Mouse (Mus musculus) liver, adult 2 months (tissue): ENCODE measurements around the gene Spcs2.

Experiments used
- CTCF ChIP-seq: fragments of 200-500 bp; IDR thresholded peaks from 2 replicates; pipeline ENCODE4 v1.5.1; 2011; ENCODE audit warnings: low read depth, low read length, control low read depth
- POLR2A ChIP-seq: fragments of 200-500 bp; IDR thresholded peaks from 2 replicates; pipeline ENCODE4 v1.6.1; 2011; ENCODE audit warnings: low read length, control low read depth; ENCODE audit not compliant: insufficient read depth; ENCODE audit errors: extremely low read depth

- TF ChIP-seq CTCF: no peak
- no peak for TF ChIP-seq POLR2A
These were observed 41.3 kb downstream of the Spcs2 start for GRCm38 (mm10) chr7:99821953-99822352.
